Mouse (Mus musculus): ENCODE measurements at regions not wholly inside any gene's neighbourhood (a gene's known extent, or its start where the extent isn't known, plus 50 kb on each side); places are given as distances from the start of the nearest gene placed in this dataset.
A peak's percentile ranks its signal among the peaks of the same experiment; 100 is the strongest.

DNA sequence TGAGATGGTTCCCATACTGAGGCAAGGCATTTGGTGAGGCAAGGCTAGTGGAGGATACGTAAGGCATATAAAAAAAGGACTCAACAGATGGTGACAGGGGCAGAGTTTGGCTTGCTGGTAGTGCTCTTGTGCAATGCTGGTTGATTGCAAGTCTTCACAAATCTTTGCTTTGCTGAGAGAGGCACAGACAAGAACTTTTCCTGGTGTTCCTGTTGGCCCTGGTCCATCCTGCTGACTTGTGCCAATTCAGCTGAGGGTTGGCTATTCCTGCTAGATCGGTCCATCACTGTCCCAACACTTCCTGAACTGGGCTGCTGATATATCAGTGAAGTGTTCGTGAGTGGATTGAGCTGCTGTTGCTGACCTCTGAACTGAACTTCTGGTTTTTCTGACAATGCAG lies 703.3 kb upstream of the Slit2 start:
- TF ChIP-seq CTCF (IDR thresholded peaks at IDR 0.05) (no peak), EP300 (IDR thresholded peaks at IDR 0.05) (peak; percentile 59; the same call in 1 of the 2 replicates)
